Comparison of ENCODE assay signal across 10 mouse cellular contexts in the genomic region with DNA sequence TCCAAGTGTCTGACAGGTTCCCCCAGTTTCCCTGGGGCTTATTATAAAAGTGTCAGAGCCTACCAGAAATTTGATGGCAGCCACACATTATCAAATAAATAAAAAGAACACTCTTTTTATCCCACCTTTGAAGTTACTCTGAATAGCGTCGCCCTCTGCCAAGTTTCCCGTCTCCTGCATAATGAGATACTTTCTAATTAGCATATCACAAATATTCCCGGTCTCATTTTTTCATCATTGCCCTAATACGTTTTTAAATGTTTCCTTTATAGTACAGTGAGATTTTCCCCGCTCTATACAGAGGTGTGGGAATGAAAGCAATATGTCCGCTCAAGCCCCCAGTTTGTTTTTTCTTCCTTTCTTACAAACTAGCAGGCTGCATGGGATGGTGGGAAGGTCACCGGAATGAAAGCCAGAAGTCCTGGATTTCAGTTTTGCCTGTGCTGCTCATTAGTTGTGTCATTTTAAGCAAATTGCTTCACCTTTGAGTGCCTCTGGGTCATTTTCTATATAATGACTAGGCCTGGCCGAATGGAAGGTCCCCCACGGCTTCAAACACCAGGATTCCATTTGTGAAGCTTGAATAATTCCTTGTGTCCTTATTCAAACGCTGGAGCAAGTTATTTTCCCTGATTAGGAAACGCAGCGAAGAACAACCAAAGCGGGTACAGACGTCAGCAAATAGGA.
A peak's percentile ranks its signal among the peaks of the same experiment; 100 is the strongest.
DNase-seq lines count a peak whose midpoint lies in the region; ATAC-seq and TF ChIP-seq lines count a peak whose summit lies in the region.
"Had no signal": no experiment of that assay in that cellular context is flagged by ENCODE, and none has a peak within 500 bp of the region (broad histone marks: within the 10 kb centered on the region; RNA-seq: fewer than 3 reads in every experiment).

No protein-coding gene starts in this region.

- intact Hi-C loops in gastrocnemius, adult 2 months (cut with DNase I) = no loop called here
- intact Hi-C loops in gastrocnemius, postnatal 36 days (cut with DNase I) = no loop called here
- intact Hi-C loops in left cerebral cortex, postnatal 25 days (cut with DNase I) = no loop called here

- H3K9me3 ChIP-seq in forebrain, embryonic 10.5 days = no peaks in the 10 kb centered on the region
- no peaks in the 10 kb centered on the region for H3K9me3 ChIP-seq in limb, embryonic 14.5 days (ENCODE audit: control insufficient read depth, low read length)
- no peaks in the 10 kb centered on the region for H3K9me3 ChIP-seq in heart, embryonic 12.5 days (replicated peaks)

- no peak for TF ChIP-seq POLR2A in limb, embryonic 14.5 days (IDR thresholded peaks at IDR 0.05; ENCODE audit: borderline replicate concordance, extremely low read depth, insufficient read depth, insufficient read length)

- peak overlapping the region; percentile 22; the same call in 1 of the 2 replicates for H3K4me2 ChIP-seq in limb, embryonic 14.5 days (replicated peaks; ENCODE audit: low read depth, low read length, severe bottlenecking)
- H3K4me2 ChIP-seq in heart, embryonic 12.5 days = no peak overlapping the region

- no peak for TF ChIP-seq CTCF in gastrocnemius, adult 2 months (IDR thresholded peaks at IDR 0.05)

- peaks cover 91% of the 10 kb centered on the region for H3K4me1 ChIP-seq in forebrain, embryonic 10.5 days
- peaks cover 44% of the 10 kb centered on the region for H3K4me1 ChIP-seq in limb, embryonic 14.5 days (ENCODE audit: control insufficient read depth, insufficient read depth, low read length)
- H3K4me1 ChIP-seq in heart, embryonic 12.5 days (replicated peaks) = peaks cover 18% of the 10 kb centered on the region

- peak overlapping the region; percentile 16; the same call in 1 of the 2 replicates for H3K27ac ChIP-seq in gastrocnemius, adult 2 months
- peak overlapping the region; percentile 83 for H3K27ac ChIP-seq in forebrain, embryonic 10.5 days
- no peak overlapping the region for H3K27ac ChIP-seq in limb, embryonic 14.5 days (replicated peaks; ENCODE audit: low read depth, low read length)
- no peak overlapping the region for H3K27ac ChIP-seq in heart, embryonic 12.5 days (ENCODE audit: poor library complexity, severe bottlenecking)

- no peak overlapping the region for H3K9ac ChIP-seq in limb, embryonic 14.5 days (ENCODE audit: low read depth, low read length, severe bottlenecking)
- no peak overlapping the region for H3K9ac ChIP-seq in heart, embryonic 12.5 days

- ATAC-seq in limb, embryonic 14.5 days (ENCODE audit: low FRiP score, low read depth) = no peak
- ATAC-seq in granulocyte monocyte progenitor cell, adult 5-6 weeks (replicated peaks; ENCODE audit: poor library complexity, severe bottlenecking) = no peak
- no peak for ATAC-seq in heart, embryonic 12.5 days (ENCODE audit: insufficient number of reproducible peaks, low FRiP score)
- ATAC-seq: intestine, postnatal 0 days had no signal

- no peak for DNase-seq in gastrocnemius, adult 2 months
- DNase-seq in gastrocnemius, postnatal 36 days = no peak
- DNase-seq in Muller cell, postnatal 12 days (ENCODE audit: inconsistent ontology term) = peak; percentile 93
- DNase-seq in forebrain, embryonic 10.5 days (ENCODE audit: extremely low spot score, low spot score) = peak; percentile 72
- DNase-seq in limb, embryonic 14.5 days (ENCODE audit: low spot score) = no peak
- no peak for DNase-seq in left cerebral cortex, postnatal 25 days (ENCODE audit: low spot score in 2 of 2)
- DNase-seq: lung, postnatal 14 days had no signal

- peak overlapping the region; percentile 32; the same call in 1 of the 2 replicates for H3K4me3 ChIP-seq in gastrocnemius, adult 2 months
- H3K4me3 ChIP-seq in forebrain, embryonic 10.5 days = peak overlapping the region; percentile 33
- H3K4me3 ChIP-seq in limb, embryonic 14.5 days (replicated peaks; ENCODE audit: low read length) = no peak overlapping the region
- H3K4me3 ChIP-seq in heart, embryonic 12.5 days = no peak overlapping the region

- no peaks in the 10 kb centered on the region for H3K36me3 ChIP-seq in forebrain, embryonic 10.5 days (replicated peaks)
- no peaks in the 10 kb centered on the region for H3K36me3 ChIP-seq in limb, embryonic 14.5 days (ENCODE audit: control insufficient read depth, insufficient read depth, low read length)
- H3K36me3 ChIP-seq in heart, embryonic 12.5 days = no peaks in the 10 kb centered on the region

- H3K27me3 ChIP-seq in forebrain, embryonic 10.5 days (ENCODE audit: poor library complexity, severe bottlenecking) = peaks cover 43% of the 10 kb centered on the region; the same call in 1 of the 2 replicates
- no peaks in the 10 kb centered on the region for H3K27me3 ChIP-seq in limb, embryonic 14.5 days (ENCODE audit: control insufficient read depth, insufficient read depth, low read length)
- peaks cover 49% of the 10 kb centered on the region for H3K27me3 ChIP-seq in heart, embryonic 12.5 days (replicated peaks)

- 8% methylated on average over 15 of the region's 15 CpGs for WGBS in forebrain, embryonic 10.5 days
- WGBS in limb, embryonic 14.5 days = 14% methylated on average over 15 of the region's 15 CpGs
- 68% methylated on average over 15 of the region's 15 CpGs for WGBS in heart, embryonic 12.5 days

Comparison
In these comparisons a context has a peak if more than half of its experiments do, and no peak if none do; other contexts are left out.
1. DNase-seq: peak in Muller cell, postnatal 12 days (single experiment) and forebrain, embryonic 10.5 days (single experiment); none in gastrocnemius, adult 2 months (single experiment), gastrocnemius, postnatal 36 days (0 of 2), limb, embryonic 14.5 days (single experiment) and left cerebral cortex, postnatal 25 days (0 of 2).
2. H3K27ac ChIP-seq: peak in gastrocnemius, adult 2 months (single experiment) and forebrain, embryonic 10.5 days (single experiment); none in limb, embryonic 14.5 days (single experiment) and heart, embryonic 12.5 days (single experiment).
3. H3K4me3 ChIP-seq: peak in gastrocnemius, adult 2 months (single experiment) and forebrain, embryonic 10.5 days (single experiment); none in limb, embryonic 14.5 days (single experiment) and heart, embryonic 12.5 days (single experiment).